Mouse (Mus musculus) liver, embryonic 12.5 days (tissue): ENCODE data around the gene Pdxk. TPM values are rescaled to one million over a fixed set of nuclear protein-coding genes. Genes with fewer than 3 reads are reported as not detected.

Source experiments
- ATAC-seq: fragments of 200-750 bp; cut with Nextera tagmentation; 2 replicates; pipeline ENCODE4 v1.8.0; 2017; ENCODE audit warnings: moderate number of reproducible peaks, mild to moderate bottlenecking, moderate library complexity
- H3K27ac ChIP-seq: fragments of 300-500 bp; sonication (generic); 2 replicates; pipeline ENCODE4 v1.5.1; 2016; ENCODE audit warnings: mild to moderate bottlenecking
- H3K27me3 ChIP-seq: fragments of 300-500 bp; sonication (generic); replicated peaks from 2 replicates; pipeline ENCODE4 v1.6.1; 2016; ENCODE audit warnings: mild to moderate bottlenecking, moderate library complexity
- H3K36me3 ChIP-seq: fragments of 300-500 bp; sonication (generic); 2 replicates; pipeline ENCODE4 v1.6.1; 2016; ENCODE audit warnings: mild to moderate bottlenecking, moderate library complexity
- H3K4me1 ChIP-seq: fragments of 300-500 bp; sonication (generic); 2 replicates; pipeline ENCODE4 v1.6.1; 2016
- H3K4me2 ChIP-seq: fragments of 300-500 bp; sonication (generic); 2 replicates; pipeline ENCODE4 v1.6.1; 2016; ENCODE audit warnings: mild to moderate bottlenecking, moderate library complexity
- H3K4me3 ChIP-seq: fragments of 300-500 bp; sonication (generic); 2 replicates; pipeline ENCODE4 v1.5.1; 2016; ENCODE audit warnings: mild to moderate bottlenecking, moderate library complexity
- H3K9ac ChIP-seq: fragments of 300-500 bp; sonication (generic); 2 replicates; pipeline ENCODE4 v1.6.1; 2016; ENCODE audit warnings: mild to moderate bottlenecking, moderate library complexity
- H3K9me3 ChIP-seq: fragments of 300-500 bp; sonication (generic); replicated peaks from 2 replicates; pipeline ENCODE4 v1.6.1; 2016; ENCODE audit warnings: mild to moderate bottlenecking, moderate library complexity
- WGBS: fragments of 180-500 bp; shearing (Covaris S2); methylation state at CpG from one replicate; pipeline ENCODE4 v1.1.7; 2016; ENCODE audit not compliant: insufficient replicate concordance; 5-methylcytosine and 5-hydroxymethylcytosine counted together
- microRNA-seq: library from miRNA; unstranded; fragments of <30 nt; microRNA quantifications from one replicate; pipeline ENCODE4, GENCODE M21; 2017
- polyA plus RNA-seq: library from polyadenylated mRNA; unstranded; fragments of >200 nt; fragmentation: Nextera tagmentation; extraction: Ambion mirVana; gene quantifications from 2 replicates; pipeline ENCODE4 v1.2.1, GENCODE M21; 2016

Pdxk gene
- polyA plus RNA-seq, 1 experiment from 2014 or later, result 8.2 TPM

GRCm38 (mm10) chr10:78395377-78395776 lies 69.4 kb downstream of the Pdxk start:
- no peaks in the 10 kb centered on the region for H3K9me3 ChIP-seq
- H3K27me3 ChIP-seq, result peaks cover 33% of the 10 kb centered on the region
- H3K4me3 ChIP-seq, result no peak overlapping the region
- peaks cover 32% of the 10 kb centered on the region for H3K4me1 ChIP-seq
- H3K4me2 ChIP-seq, result no peak overlapping the region
- H3K36me3 ChIP-seq, result peaks cover 13% of the 10 kb centered on the region
- H3K27ac ChIP-seq, result no peak overlapping the region
- ATAC-seq, result no peak
- 74% methylated on average over 3 of the region's 3 CpGs for WGBS
- no peak overlapping the region for H3K9ac ChIP-seq

GRCm38 (mm10) chr10:78392072-78392471 lies 72.7 kb downstream of the Pdxk start:
- H3K9ac ChIP-seq, result no peak overlapping the region
- H3K9me3 ChIP-seq, result no peaks in the 10 kb centered on the region
- no peak overlapping the region for H3K4me3 ChIP-seq
- peaks cover 12% of the 10 kb centered on the region; the same call in 1 of the 2 replicates for H3K4me1 ChIP-seq
- H3K36me3 ChIP-seq, result no peaks in the 10 kb centered on the region
- WGBS, result 1% methylated on average over 18 of the region's 18 CpGs
- peaks cover 64% of the 10 kb centered on the region for H3K27me3 ChIP-seq
- no peak overlapping the region for H3K27ac ChIP-seq
- peak; percentile 39; the same call in 1 of the 2 replicates for ATAC-seq
- peak overlapping the region; percentile 39 for H3K4me2 ChIP-seq

GRCm38 (mm10) chr10:78390982-78391470 lies 73.7 kb downstream of the Pdxk start:
- Histone ChIP-seq H3K27ac (no peak overlapping the region), H3K4me3 (no peak overlapping the region), H3K4me1 (peaks cover 6% of the 10 kb centered on the region; the same call in 1 of the 2 replicates), H3K9ac (no peak overlapping the region), H3K27me3 (peaks cover 58% of the 10 kb centered on the region), H3K9me3 (no peaks in the 10 kb centered on the region), H3K36me3 (no peaks in the 10 kb centered on the region), H3K4me2 (no peak overlapping the region)
- 24% methylated on average over 4 of the region's 4 CpGs for WGBS
- ATAC-seq, result no peak

GRCm38 (mm10) chr10:78388216-78388980 lies 76.4 kb downstream of the Pdxk start:
- H3K36me3 ChIP-seq, result no peaks in the 10 kb centered on the region
- H3K4me1 ChIP-seq, result peaks cover 6% of the 10 kb centered on the region; the same call in 1 of the 2 replicates
- WGBS, result 60% methylated on average over 20 of the region's 20 CpGs
- H3K27ac ChIP-seq, result no peak overlapping the region
- no peak overlapping the region for H3K9ac ChIP-seq
- H3K4me3 ChIP-seq, result no peak overlapping the region
- no peak overlapping the region for H3K4me2 ChIP-seq
- peaks cover 62% of the 10 kb centered on the region for H3K27me3 ChIP-seq
- no peak for ATAC-seq
- H3K9me3 ChIP-seq, result no peaks in the 10 kb centered on the region

Small RNA genes lying within 50 kb of the gene (microRNA-seq; reads per million reads assigned to microRNA genes)
- gene Mir6410, result not detected
- gene Mir6907, result 1.4 reads per million
- not detected for gene Mir6908

Other genes with a start within 250 kb of the Pdxk start
- 21.9 and 24.5 TPM in 2 replicates for gene Trappc10, start 220.3 kb downstream of the Pdxk start, polyA plus RNA-seq
- 25.3 and 25.7 TPM in 2 replicates for gene Agpat3, start 112.5 kb downstream of the Pdxk start, polyA plus RNA-seq
- 200 and 201 TPM in 2 replicates for gene Rrp1, start 51.9 kb downstream of the Pdxk start, polyA plus RNA-seq
- gene Cstb, start 39.3 kb downstream of the Pdxk start, polyA plus RNA-seq, result 104 and 106 TPM in 2 replicates
- gene Olfr1358, start 52.5 kb upstream of the Pdxk start, polyA plus RNA-seq, result not detected in 2 replicates
- 15.8 and 21.1 TPM in 2 replicates for gene Ilvbl, start 109.4 kb upstream of the Pdxk start, polyA plus RNA-seq
- gene Syde1, start 127.0 kb upstream of the Pdxk start, polyA plus RNA-seq, result 3.0 and 3.1 TPM in 2 replicates
- not detected in 2 replicates for gene Olfr1357, start 153.1 kb upstream of the Pdxk start, polyA plus RNA-seq